Mouse (Mus musculus): Measurements from ENCODE around the gene Slc22a23.
"Not testable (repeated sequence)": the region's sequence is repeated elsewhere in the genome, so short reads cannot be mapped to it uniquely, and the experiment has no call there.

Slc22a23 gene

DNA sequence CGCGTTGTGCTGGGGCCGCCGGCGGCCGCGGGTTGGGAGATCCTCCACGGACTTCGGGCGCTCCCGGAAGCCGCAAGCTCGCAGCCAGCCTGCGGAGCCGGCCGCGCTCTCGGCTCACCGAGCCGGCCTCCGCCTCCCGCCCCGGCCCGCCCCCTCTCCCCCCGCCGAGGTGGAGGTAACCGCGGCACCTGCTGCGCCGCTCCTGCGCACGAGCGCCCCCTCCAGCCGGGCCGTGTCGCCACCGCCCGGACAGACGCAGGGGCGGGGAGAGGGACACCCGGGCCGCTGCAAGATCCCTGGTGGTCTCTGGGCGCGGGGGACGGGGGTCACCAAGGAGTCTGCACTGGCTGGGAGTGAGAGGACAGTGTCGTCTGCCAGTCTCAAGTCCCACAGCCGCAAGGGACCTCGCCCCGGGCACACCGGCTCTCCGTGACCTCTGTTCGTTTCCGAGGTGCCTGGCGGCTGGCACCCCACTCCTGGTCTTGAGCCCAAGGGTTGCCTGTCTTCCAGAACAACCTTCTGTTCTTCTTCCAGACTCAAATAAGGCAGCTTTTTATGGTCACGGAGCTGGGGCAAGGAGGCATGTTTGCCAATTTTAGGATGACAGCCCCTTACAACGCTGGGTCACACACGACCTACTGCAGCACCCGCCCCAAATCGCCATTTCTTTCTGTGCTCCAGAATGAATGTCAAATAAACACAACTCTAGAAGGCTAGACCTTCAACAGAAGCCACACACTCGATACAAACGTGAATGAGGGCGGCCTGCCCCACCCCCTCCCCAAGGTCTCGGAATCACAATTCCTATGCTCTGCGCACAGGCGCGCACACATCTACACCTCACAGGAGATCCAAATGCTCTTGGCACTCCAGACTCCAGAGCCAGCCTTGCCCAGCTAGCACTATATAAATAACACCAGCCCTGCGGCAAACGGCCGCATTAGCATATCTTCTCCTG is at the start of gene Slc22a23:
Gene Slc22a23 (minus strand): TSS at position 55 of the 958 bp plus-strand sequence.
- DNase-seq (ENCODE audit: low read depth, low spot score), result peak; percentile 44

DNA sequence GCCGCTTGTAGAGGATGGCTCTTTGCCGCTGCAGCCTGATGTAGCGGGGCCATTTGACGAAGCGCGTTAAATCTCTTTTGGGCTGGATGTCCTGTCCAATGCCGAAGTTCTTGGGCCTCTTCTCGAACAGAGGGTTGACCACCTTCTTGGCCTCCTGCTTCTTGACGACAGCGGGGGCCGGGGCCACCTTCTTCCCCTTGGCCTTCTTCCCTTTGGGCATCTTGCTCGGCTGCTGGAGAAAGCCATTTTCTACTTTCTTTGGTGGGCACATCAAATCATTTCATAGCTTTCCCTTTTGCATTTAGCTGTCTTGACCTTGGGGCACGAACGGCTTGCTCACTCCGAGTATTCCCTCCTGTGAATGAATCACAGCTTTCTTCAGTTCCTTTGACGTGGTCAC is 49.3 kb upstream of the Slc22a23 start:
- DNase-seq (ENCODE audit: low read depth, low spot score), result not testable (repeated sequence)

DNA sequence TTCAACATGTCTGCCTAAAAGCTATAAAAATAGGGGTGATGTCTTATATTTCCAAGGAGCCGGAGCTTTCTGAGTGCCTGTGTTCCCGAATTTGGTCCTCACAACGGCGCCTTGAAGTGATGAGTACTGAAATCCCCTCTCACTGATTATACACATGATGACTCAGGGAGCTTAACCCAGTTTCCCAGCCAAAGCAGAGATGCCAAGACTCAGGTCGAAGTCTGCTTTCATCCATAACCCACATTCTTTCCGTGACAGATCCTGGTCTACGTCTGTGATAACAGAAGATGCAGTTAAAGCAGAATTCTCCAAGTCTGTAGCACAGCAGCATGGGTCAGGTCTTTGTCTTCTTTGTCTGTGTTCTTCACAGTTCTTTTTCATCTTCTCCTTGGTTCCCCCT is 47.4 kb upstream of the Slc22a23 start:
- DNase-seq (ENCODE audit: low read depth, low spot score), result no peak

DNA sequence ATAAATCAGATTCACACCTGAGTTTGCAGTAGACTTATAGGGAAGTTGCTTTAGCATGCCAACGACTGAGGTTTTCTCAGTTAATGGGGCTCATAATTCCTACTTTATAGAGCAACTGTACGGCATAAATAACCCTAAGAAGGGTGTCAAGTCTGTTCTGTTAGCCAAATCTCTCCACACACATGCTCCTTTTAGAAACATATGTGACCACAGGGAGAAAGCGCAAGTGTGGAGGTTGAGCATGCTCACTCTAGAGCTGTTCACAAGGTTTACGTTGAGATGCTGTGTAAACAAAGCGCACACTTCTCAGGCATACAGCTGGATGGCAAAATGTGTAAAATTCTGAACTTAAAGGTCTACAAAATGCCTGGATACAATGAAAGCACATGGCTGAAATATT is 43.2 kb upstream of the Slc22a23 start:
- no peak for DNase-seq (ENCODE audit: low read depth, low spot score)

DNA sequence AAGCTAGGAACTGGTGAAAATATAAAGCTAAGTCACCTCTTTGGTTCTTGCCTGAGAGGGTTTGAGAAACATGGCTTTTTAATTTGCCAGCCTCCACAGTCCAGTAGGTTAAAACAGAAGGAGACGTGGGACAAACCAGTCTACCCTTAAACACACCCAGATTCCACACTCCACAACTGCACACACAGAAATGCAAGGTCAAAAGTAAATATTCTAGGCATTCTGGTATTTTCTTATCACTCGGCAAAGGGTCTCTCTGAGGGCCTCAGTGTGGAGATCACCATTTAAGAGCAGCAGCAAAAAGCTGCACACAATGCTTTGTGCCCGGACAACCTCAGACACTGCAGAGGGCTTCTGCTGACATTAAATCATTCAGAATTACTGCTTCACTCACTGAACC is 38.4 kb upstream of the Slc22a23 start:
- no peak for DNase-seq (ENCODE audit: low read depth, low spot score)

DNA sequence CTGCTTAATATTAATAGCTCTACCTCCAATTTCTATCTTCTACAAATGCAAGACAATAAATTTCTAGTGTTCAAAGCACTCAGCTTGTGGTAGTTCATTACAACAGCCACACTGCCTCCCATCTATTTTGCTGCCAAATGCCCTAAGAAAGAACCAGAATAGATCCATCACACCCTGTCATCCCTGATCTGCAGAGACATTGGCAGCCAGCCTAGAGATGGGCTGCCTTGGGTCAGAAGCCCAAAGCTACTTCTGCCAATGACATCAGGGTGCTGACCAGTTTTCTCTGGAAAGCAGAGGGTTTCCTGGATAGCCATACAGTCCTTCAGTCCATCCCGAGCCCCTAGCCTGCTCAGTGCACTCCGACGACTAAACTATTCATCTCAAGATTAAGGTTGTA is 33.9 kb upstream of the Slc22a23 start:
- DNase-seq (ENCODE audit: low read depth, low spot score), result no peak

DNA sequence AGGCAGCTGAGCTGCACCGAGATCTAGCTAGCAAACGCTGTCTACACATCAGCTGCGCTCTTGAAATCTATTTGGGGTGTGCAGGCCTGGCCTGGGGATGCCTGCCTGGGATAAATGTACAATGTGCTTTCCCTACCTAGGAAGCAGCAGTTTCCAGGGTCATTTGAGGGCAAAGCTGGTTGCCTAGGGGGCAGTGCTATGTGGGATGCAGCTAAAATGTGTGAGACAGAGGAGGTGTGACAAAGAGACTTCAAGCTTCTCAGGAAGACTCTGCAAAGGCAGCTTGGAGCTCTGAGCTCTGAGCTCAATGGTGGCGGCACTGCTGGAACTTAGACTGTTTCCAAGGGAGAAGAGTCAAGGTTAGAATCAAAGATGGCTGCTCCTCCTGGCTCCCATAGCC is 30.2 kb upstream of the Slc22a23 start:
- DNase-seq (ENCODE audit: low read depth, low spot score), result no peak

DNA sequence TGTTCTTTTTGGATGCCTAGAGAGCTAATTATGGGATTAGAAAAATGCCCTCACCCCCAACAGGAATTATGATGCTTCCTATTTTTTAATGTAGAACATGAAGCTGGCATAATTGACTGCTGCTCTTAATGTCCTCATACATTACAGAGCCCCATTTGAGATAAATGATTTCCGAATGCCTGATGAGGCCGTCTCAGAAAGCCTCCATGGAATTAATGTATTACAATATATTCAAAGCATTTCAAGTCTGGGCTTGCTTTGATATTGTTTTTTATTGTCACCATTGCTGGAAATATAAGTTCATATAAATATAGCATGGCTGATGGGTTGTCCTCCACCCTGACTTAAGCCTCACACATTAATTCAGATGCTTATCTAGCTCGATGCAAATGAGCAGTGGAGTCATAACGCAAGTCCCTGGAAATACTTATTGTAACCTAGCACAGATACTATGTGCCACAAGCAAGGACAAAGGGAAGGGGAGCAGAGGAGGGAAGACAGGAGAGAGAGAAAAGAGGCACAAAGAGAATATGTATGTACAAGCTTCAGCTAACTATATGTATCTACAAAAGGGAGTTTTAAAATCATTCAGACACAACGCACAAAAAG is 28.0 kb upstream of the Slc22a23 start:
- no peak for DNase-seq (ENCODE audit: low read depth, low spot score)

DNA sequence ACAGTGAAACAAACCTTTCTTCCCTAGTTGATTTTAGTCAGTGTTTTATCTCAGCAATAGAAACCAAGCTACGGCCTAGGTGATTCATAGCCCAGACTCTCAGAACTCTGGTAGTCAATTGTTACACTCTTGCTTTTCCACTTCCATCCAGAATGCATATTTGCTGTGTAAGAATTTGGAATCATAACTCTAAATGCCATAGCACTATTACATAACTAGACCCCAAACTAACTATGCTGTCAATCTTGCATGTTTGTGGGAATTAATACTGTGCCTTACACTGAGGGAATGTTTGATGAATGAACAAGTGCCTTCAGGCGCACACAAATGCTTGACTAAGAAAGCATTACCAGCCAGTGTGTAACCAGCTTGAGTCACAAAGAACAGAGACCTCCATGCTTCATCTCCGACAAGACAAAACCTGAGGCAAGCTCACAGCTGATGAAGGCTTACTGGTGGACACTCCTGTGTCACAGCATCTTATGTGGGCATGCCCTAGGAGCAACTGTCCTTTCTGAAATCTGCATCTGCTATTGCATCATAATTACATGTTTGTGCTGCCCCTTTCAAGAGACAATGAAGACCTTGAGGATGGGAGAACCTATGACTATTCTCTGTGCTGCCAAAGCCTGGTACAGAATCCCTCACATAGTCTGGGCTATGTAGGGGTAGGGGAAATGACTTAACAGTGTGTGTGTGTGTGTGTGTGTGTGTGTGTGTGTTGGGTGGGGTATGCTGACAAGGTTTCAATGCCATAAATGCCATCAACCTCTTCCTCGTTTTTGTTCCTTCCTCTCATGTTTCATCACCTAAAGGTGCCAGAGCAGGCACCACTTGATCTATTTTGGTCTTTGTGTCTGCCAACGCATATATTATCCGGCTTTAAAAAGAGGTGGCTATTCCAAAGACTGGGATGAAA is 27.2 kb upstream of the Slc22a23 start:
- DNase-seq (ENCODE audit: low read depth, low spot score), result no peak

DNA sequence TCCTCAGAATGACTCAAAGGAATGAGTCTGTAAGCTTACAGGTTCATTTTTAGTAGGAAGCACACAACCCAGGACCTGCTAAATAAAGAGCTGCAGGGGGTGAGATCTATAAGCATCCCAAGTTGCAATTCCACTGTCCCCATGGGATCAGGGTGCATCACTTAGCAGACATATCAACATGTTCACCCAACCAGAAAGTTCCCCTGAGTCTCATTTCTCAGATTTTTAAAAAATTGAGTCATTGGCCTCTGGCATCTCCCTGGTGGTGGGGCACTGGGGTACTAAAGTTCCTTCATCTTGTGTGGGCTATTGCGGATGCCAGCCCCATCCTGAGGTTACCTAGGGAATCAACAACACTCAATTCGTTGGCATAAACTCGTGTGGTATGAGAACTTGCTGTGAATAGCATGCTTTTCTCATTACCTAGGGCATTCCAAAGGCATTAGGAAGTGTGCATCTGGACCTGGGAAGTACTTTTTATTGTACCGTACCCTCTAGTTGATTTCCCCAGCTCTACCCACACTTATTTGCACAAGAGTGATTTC is 25.4 kb upstream of the Slc22a23 start:
- no peak for DNase-seq (ENCODE audit: low read depth, low spot score)

DNA sequence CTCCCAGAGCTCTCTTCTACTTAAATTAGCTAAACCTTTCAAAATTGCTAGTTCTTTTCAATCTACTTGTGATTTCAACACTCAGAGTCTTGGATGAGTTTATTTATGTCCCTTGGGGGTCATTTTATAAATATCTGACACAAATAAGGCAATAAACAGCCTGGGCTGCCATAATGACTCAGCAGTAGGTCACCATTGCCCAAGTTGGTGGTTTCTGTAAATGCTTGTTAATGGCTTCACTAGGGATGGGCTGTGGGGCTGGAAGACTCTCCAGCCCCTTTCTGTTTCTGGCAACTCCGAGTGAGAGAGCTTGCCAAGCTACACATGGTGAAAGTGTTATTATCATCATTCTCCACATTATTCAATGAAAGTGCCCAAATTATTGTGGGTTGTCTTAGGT is 20.2 kb upstream of the Slc22a23 start:
- DNase-seq (ENCODE audit: low read depth, low spot score), result no peak

DNA sequence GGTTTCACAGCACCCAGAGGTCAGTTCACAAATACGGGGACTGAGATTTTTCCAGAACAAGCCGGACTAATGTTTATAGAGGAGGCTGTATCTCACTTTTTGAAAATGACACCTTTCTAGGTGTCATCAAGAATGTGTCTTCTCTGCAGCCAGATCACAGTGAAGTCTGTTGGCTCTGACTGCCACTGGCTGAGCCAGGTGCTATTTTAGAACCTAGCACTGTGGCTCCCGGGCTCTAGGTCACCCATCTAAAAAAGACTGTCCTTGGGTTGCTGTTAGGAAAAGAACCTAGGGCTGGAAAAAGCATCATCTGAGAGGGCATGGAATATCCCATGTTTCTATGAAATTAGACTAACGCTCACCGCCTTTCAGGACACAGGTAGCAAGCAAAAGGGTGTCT is 10.7 kb upstream of the Slc22a23 start:
- DNase-seq (ENCODE audit: low read depth, low spot score), result no peak

DNA sequence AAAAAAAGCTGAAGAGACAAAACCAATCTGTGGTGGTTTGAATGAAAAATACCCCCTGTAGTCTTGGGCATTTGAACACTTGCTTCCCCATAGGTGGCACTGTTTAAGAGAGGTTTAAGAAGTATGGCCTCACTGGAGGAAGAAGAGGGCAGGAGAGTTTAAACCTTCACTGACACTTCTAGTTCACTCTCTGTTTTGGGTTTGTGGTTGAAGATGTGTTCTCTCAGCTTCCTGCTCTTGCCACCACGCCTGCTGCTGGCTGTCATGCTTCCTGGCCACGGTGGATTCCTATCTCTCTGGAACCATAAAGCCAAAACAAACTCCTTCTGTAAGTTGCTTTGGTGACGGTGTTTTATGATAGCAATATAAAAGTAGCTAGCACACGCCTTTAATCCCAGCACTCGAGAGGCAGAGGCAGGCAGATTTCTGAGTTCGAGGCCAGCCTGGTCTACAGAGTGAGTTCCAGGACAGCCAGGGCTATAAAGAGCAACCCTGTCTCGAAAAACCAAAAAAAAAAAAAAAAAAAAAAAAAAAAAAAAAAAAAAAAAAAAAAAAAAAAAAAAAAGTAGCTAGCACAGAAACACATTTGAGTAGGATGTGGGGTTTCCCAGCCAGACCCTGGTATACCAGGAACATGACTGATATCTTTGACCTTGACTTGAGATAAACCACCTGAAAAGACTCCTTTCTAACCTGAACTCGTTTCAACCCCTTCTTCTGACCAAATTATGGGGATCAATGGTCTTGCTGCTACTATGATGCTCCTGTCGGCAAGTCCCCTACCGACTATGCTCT is 10.0 kb upstream of the Slc22a23 start:
- no peak for DNase-seq (ENCODE audit: low read depth, low spot score)

DNA sequence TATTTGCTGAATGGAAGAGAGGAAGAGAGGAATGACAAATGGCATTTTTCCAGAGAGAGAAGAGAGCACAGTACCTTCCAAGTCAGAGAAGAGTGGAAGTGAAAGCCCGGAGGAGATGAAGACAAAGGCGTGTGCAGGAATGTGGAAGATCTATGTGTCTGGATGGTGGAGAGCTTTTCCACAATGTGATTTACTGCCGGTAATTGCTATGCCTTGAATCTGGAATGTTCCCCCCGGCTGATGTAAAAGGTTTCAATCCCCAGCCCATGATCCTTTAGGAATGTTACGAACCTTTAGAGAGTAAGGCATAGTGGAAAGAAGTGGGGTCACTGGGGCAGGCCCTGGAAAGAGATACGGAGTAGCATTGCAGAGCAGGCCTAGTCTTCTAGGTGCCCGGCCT is 8.3 kb upstream of the Slc22a23 start:
- DNase-seq (ENCODE audit: low read depth, low spot score), result no peak

DNA sequence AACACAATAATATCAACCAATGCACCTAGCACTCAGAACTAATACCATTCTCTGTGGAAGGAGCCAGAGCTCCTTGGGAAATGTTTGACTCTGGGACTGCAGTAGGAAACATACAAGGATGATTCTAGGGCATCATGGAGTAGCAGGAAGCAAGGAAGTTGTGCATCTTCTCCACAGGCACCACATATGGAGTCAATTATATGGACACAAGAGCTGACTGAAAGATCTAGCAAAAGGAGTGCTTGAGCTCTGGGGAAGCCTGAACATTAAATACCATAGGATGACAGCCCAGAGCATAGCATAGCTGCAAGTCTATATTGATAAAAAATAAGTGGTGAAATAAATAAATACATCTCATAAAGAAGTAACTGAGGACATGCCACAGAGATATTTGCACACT is 6.5 kb upstream of the Slc22a23 start:
- no peak for DNase-seq (ENCODE audit: low read depth, low spot score)

DNA sequence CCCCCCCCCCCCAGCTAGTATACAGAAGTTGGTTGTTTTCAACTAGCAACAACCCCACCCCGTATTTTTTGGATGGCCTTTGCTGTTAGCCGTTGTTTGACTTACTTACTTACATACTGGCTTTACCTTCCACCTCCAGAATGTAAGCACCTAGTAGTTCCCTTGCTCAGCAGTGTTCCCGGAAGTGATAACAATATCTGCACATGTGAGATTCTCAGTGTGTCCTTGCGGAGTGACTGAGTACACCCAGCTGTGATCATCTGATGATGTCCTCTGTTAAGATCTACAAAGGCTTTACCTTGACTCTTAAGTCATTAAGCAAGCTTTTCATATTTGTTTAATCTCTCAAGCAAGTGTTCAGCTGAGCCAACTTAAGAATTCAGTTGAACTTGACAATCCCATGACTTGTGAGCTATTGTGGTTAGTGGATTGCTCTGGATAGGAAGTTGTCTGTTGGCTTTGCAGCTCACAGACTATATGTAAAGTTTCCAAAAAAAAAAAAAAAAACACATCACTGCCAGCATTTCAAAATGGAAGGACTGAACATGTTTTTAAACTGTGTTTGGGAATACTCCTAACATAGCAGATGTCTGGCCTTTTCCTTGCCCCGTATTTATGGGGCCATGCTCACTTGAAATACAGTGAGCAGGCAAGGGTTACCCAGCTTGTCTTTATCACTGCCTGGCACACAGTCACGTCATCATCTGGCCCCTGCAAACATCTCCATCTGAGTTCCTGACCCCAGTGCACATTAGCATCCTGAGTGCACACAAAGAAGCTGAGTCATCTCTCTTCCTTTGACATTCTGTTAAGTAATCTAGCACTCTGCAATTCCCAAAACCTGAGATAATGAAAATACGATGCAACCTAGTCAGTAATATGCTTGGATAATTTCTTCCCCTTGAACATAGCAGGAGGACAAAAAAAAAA is 3.2 kb upstream of the Slc22a23 start:
- DNase-seq (ENCODE audit: low read depth, low spot score), result no peak

DNA sequence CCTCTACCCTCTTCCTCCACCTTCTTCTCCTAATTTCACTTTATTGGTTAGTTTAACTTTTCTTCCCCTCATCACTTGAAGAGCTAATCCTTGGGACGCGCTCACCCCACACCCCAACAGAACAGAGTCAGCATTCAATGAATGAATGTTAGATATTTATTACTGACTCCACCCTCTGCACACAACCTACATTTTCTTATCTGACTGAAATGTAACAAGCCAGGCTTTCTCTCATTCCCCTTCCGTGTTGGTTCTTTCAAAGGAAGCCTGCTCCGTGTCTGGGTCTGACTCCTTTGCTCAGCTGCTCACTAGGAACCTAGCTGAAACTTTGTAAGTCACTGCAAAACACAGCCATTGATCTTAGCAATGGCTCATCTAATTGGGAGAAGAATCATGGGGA is 1.8 kb upstream of the Slc22a23 start:
- DNase-seq (ENCODE audit: low read depth, low spot score), result no peak

DNA sequence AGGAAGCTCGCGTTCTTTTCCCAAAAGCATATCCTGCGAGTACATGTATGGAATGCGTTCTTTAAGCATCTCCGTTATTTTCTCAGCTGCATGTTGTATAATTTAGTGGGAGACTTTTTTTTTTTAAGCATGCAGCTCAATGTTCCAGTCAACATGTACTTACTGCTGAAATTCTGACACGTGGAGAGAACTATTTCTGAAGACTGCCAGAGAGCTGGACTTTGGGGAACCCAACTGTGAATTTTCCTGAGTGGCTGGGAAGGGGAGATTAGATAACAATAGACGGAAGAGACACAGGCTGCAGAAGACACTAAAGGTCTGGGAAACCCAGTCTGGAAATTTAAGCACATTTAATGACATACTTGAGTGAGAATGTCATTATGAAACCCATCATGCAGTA is 1.3 kb upstream of the Slc22a23 start:
- DNase-seq (ENCODE audit: low read depth, low spot score), result no peak

DNA sequence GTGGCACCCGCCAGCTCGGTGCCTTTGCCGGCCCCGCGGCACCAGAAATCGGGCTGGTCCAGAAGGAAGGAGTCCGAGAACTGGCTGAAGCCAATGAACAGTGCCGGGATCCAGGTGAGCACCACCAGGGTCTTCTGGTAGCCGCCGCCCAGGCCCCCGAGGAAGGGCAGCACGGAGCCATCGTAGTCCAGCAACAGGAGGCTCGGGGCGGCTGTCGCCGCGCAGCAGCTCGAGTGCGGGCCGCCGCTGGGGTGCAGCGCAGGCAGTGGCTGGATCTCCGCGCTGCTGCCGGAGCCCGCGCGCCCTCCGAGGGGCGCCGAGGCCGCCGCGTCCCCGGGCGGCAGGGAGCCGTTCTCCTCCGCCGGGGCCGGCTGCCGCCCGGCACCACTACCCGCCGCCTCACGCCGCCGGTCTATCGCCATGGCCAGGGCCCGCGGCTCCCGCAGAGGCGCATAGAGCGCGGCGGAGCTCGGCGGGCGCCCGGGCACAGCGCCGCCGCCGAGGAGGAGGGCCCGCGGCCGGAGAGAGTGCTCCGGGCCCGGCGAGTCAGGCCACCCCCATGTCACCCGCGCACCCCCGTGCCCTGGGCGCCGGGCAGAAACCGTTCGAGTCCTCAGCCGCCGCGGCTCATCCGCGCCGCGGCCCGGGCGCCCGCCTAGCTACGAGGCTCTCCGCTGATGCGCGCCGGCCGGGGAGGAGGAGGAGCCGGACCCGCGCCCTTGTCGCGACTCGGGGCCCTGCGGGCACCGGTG is 430 bp downstream of the Slc22a23 start:
- DNase-seq (ENCODE audit: low read depth, low spot score), result peak; percentile 1

All from CD4-positive, CD25-positive, alpha-beta regulatory T cell, adult 2 months (primary cell).